In the genomic region with DNA sequence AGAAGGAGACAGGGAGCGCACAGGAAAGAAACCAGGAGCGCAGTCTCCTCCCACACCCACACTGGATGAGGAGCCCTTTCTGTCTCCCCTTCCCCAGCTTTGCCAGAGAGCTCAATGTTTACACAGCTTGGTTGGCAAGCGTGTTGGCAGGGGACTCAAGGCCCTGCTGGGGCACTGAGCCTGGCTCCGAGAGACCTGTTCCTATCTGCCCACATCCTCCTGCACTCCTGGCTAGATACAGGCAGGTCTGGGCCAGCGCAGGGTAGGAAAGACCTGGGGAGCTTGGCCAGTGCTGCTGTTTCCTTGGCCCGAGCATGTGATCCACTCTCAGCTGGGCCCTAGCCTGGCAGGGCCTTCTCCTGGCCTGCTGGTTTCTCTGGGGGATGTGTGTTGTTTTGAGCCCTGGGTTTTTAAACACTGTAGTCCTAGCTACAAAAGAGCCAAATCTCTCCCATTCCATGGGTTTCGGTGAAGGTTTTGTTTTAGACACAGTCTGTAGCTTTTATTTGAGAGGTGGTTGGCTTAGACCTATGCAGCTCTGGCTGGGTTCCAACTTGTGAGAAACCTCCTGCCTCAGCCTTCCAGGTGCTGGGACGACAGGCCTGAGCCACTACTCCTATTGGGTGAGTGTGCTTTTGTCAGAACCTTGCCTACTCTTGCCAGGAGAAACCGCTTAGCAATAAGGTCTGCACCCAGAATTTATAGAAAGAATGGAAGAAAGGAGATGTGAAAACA, we compare ENCODE assay signal across 12 mouse cellular contexts.
A peak's percentile ranks its signal among the peaks of the same experiment; 100 is the strongest.
DNase-seq lines count a peak whose midpoint lies in the region; TF ChIP-seq lines count a peak whose summit lies in the region.
"Had no signal": no experiment of that assay in that cellular context is flagged by ENCODE, and none has a peak within 500 bp of the region (broad histone marks: within the 10 kb centered on the region; RNA-seq: fewer than 3 reads in every experiment).

No protein-coding gene starts in this region.

- intact Hi-C loops in gastrocnemius, adult 2 months (cut with DNase I) = no loop called here

- no peak for TF ChIP-seq CTCF in gastrocnemius, adult 2 months (IDR thresholded peaks at IDR 0.05)
- TF ChIP-seq CTCF in lung, adult 2 months (IDR thresholded peaks at IDR 0.05; ENCODE audit: insufficient read depth, low read length) = no peak

- no peaks in the 10 kb centered on the region for H3K79me2 ChIP-seq in macrophage (ENCODE audit: inconsistent target)

- peak overlapping the region; percentile 72 for H3K27ac ChIP-seq in gastrocnemius, adult 2 months
- H3K27ac ChIP-seq in macrophage = peak overlapping the region; percentile 81
- H3K27ac ChIP-seq: heart, embryonic 10.5 days; stomach, postnatal 0 days had no signal

- H3K36me3 ChIP-seq in macrophage (ENCODE audit: inconsistent target) = no peaks in the 10 kb centered on the region
- H3K36me3 ChIP-seq: heart, embryonic 10.5 days had no signal

- DNase-seq in gastrocnemius, adult 2 months = peak; percentile 75
- DNase-seq in gastrocnemius, postnatal 4 days (ENCODE audit: low spot score in 2 of 2) = no peak
- DNase-seq in right cerebral cortex, postnatal 10 days (ENCODE audit: low spot score in 2 of 2) = peak; percentile 30 to 39
- DNase-seq in right cerebral cortex, postnatal 25 days = no peak
- peak; percentile 92 for DNase-seq in cerebellum, adult 9-11 months
- DNase-seq in testis, postnatal 10 days (ENCODE audit: low spot score) = no peak
- no peak for DNase-seq in lung, adult 2 months
- DNase-seq: kidney, adult 2 months had no signal

- no peaks in the 10 kb centered on the region for H3K4me1 ChIP-seq in lung, adult 2 months (ENCODE audit: control insufficient read depth, insufficient read depth, low read length)
- H3K4me1 ChIP-seq: heart, embryonic 10.5 days had no signal

- no peak overlapping the region for H3K4me3 ChIP-seq in gastrocnemius, adult 2 months
- H3K4me3 ChIP-seq in macrophage (ENCODE audit: inconsistent target) = no peak overlapping the region
- H3K4me3 ChIP-seq in lung, adult 2 months (replicated peaks; ENCODE audit: extremely low read depth, low read depth, low read length) = no peak overlapping the region
- H3K4me3 ChIP-seq: heart, embryonic 10.5 days; megakaryocyte, embryonic 14.5 days had no signal

- 94% methylated on average over 9 of the region's 9 CpGs for WGBS in macrophage (ENCODE audit: missing documents)
- WGBS in lung, adult 2 months = 84% methylated on average over 9 of the region's 9 CpGs

- TF ChIP-seq POLR2A in lung, adult 2 months (IDR thresholded peaks at IDR 0.05; ENCODE audit: borderline replicate concordance, extremely low read depth, low read depth, low read length) = no peak

Comparison
In these comparisons a context has a peak if more than half of its experiments do, and no peak if none do; other contexts are left out.
1. DNase-seq: peak in gastrocnemius, adult 2 months (single experiment), right cerebral cortex, postnatal 10 days (2 of 2) and cerebellum, adult 9-11 months (single experiment); none in gastrocnemius, postnatal 4 days (0 of 2), right cerebral cortex, postnatal 25 days (single experiment), testis, postnatal 10 days (single experiment) and lung, adult 2 months (single experiment).